Mouse (Mus musculus): ENCODE results near the gene Laptm5.

Gene Laptm5

DNA sequence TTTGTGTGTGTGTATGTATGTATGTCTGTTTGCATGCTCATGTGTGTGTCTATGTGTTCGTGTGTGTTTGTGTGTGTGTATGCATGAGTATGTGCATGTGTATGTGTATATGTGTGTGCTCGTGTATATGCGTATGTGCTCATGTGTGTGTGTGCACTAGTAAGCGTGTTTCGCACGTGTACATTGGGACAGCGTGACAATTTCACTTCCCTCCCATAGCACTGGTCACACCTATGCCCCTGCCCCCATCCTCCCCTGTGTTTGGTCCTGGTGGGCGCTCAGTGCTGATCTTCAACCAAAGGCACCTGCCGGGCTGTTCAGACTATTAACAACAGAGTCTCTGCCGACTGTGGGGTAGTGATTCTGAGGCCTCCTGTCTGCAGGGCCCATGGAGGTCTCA lies 4.8 kb upstream of the Laptm5 start:
- no peak for DNase-seq (ENCODE audit: low read depth, low spot score)
- Histone ChIP-seq H3K36me3 (ENCODE audit: control insufficient read depth, insufficient read depth, low read length, poor library complexity, severe bottlenecking) (no peaks in the 10 kb centered on the region), H3K27me3 (ENCODE audit: control insufficient read depth, insufficient read depth, low read length, poor library complexity, severe bottlenecking) (no peaks in the 10 kb centered on the region)

DNA sequence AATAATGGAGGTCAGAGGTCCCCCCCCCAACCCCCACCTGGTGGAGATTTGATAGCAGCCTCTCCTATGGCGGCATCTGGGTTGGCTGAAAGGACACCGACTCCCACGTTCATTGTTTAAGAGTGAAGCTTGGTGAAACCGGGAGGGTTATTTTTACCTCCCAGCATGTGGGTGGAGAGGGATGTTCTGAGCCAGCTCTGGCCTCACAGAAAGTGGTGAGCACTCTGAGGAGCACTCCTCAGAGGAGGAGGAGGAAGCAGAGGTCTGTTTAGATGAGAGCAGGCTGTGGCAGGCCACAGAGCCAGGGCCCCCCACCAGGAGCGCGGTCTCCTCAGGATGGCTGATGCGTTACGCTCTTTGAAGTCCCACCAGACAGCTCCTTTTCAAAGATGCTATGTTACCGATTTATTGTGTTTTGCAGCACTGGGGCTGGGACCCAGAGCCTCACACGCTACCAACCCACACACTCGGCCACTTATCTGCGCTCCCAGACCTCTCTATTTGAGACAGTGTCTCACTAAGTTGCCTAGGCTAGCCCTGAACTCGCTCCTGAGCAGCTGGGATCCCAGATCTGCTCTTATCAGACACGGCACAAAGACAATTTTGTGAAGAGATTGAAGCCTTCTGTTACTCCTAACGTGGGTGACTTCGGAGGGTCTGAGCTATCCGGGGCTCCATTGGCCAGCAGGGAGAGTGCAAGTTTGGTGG lies 3.6 kb upstream of the Laptm5 start:
- DNase-seq (ENCODE audit: low read depth, low spot score), result no peak
- Histone ChIP-seq H3K27me3 (ENCODE audit: control insufficient read depth, insufficient read depth, low read length, poor library complexity, severe bottlenecking) (no peaks in the 10 kb centered on the region), H3K36me3 (ENCODE audit: control insufficient read depth, insufficient read depth, low read length, poor library complexity, severe bottlenecking) (no peaks in the 10 kb centered on the region)

DNA sequence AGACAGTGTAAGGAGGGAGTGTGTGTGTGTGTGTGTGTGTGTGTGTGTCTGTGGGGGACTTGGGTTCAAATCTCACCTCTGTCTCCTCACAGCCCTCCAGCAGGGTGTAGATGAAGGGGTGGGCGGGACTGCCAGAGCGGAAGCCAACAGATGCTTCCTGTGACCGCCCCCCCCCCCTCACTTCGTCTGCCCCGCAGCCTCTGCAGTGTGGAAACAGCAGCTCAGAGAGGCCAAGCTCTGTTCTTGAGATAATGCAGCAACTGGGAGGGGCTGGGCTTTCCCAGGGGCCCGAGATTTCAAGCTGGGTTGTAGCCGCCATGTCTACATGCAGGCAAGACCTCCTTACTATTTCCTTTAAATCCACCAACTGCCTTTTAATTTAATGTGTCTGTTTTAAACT lies 2.3 kb upstream of the Laptm5 start:
- Histone ChIP-seq H3K27me3 (ENCODE audit: control insufficient read depth, insufficient read depth, low read length, poor library complexity, severe bottlenecking) (no peaks in the 10 kb centered on the region), H3K36me3 (ENCODE audit: control insufficient read depth, insufficient read depth, low read length, poor library complexity, severe bottlenecking) (peaks cover 2% of the 10 kb centered on the region; the same call in 1 of the 2 replicates)
- peak; percentile 76 for DNase-seq (ENCODE audit: low read depth, low spot score)

- no peak for DNase-seq (ENCODE audit: low read depth, low spot score)
- Histone ChIP-seq H3K36me3 (ENCODE audit: control insufficient read depth, insufficient read depth, low read length, poor library complexity, severe bottlenecking) (peaks cover 2% of the 10 kb centered on the region; the same call in 1 of the 2 replicates), H3K27me3 (ENCODE audit: control insufficient read depth, insufficient read depth, low read length, poor library complexity, severe bottlenecking) (no peaks in the 10 kb centered on the region)
Measured at GRCm38 (mm10) chr4:130912626-130913025, 299 bp upstream of the Laptm5 start.

DNA sequence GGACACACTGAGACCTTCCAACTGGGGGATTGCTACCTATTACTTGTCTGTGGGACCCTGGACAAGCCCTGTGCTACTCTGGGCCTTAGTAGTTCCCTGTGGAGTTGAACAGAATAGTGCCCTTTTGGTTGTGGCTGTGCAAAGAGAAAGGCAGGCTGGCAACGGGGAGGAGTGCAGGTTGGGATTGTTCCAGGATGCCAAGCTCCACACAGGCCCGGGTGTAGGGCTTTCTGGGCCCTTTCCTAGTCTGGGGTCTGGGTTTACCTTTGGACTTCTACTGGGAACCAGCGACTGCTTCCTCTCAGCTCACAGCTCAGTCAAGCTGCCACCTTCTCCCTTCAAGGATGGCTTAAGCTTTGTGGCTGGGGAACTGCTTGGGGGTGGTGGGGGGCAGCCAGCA lies 586 bp downstream of the Laptm5 start:
- H3K36me3 ChIP-seq (ENCODE audit: control insufficient read depth, insufficient read depth, low read length, poor library complexity, severe bottlenecking), result peaks cover 2% of the 10 kb centered on the region; the same call in 1 of the 2 replicates
- DNase-seq (ENCODE audit: low read depth, low spot score), result no peak
- H3K27me3 ChIP-seq (ENCODE audit: control insufficient read depth, insufficient read depth, low read length, poor library complexity, severe bottlenecking), result no peaks in the 10 kb centered on the region

- peak; percentile 89 for DNase-seq (ENCODE audit: low read depth, low spot score)
Measured at GRCm38 (mm10) chr4:130914011-130914410, 1.1 kb downstream of the Laptm5 start.

DNA sequence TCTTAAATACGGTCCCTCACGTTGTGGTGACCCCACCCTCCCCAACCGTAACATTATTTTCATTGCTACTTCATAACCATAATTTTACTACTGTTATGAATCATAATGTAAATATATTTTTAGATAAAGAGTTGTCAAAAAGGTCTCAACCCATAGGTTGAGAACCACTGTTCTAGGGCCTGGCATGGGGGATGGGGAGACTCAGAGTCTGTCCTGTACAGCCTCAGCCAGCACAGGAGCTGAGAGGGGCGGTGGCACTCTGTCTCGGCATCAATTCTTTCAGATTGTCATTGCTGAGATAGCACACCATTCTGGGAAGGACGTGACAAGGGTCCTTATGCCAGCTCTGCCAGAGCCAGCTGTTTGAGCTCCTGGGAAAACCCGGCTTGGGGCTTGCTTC lies 1.6 kb downstream of the Laptm5 start:
- DNase-seq (ENCODE audit: low read depth, low spot score), result peak; percentile 42

More at GRCm38 (mm10) chr4:130914011-130914410, 1.1 kb downstream of the Laptm5 start:
- Histone ChIP-seq H3K27me3 (ENCODE audit: control insufficient read depth, insufficient read depth, low read length, poor library complexity, severe bottlenecking) (no peaks in the 10 kb centered on the region), H3K36me3 (ENCODE audit: control insufficient read depth, insufficient read depth, low read length, poor library complexity, severe bottlenecking) (peaks cover 4% of the 10 kb centered on the region)

GRCm38 (mm10) chr4:130915006-130915667 lies 2.2 kb downstream of the Laptm5 start:
- DNase-seq (ENCODE audit: low read depth, low spot score), result no peak
- H3K36me3 ChIP-seq (ENCODE audit: control insufficient read depth, insufficient read depth, low read length, poor library complexity, severe bottlenecking), result peaks cover 4% of the 10 kb centered on the region
- H3K27me3 ChIP-seq (ENCODE audit: control insufficient read depth, insufficient read depth, low read length, poor library complexity, severe bottlenecking), result no peaks in the 10 kb centered on the region

More for the DNA sequence above, 1.6 kb downstream of the Laptm5 start:
- peaks cover 4% of the 10 kb centered on the region for H3K36me3 ChIP-seq (ENCODE audit: control insufficient read depth, insufficient read depth, low read length, poor library complexity, severe bottlenecking)
- H3K27me3 ChIP-seq (ENCODE audit: control insufficient read depth, insufficient read depth, low read length, poor library complexity, severe bottlenecking), result no peaks in the 10 kb centered on the region

GRCm38 (mm10) chr4:130915668-130916035 lies 2.7 kb downstream of the Laptm5 start:
- DNase-seq (ENCODE audit: low read depth, low spot score), result peak; percentile 93
- Histone ChIP-seq H3K27me3 (ENCODE audit: control insufficient read depth, insufficient read depth, low read length, poor library complexity, severe bottlenecking) (no peaks in the 10 kb centered on the region), H3K36me3 (ENCODE audit: control insufficient read depth, insufficient read depth, low read length, poor library complexity, severe bottlenecking) (peaks cover 4% of the 10 kb centered on the region)

- Histone ChIP-seq H3K27me3 (ENCODE audit: control insufficient read depth, insufficient read depth, low read length, poor library complexity, severe bottlenecking) (no peaks in the 10 kb centered on the region), H3K36me3 (ENCODE audit: control insufficient read depth, insufficient read depth, low read length, poor library complexity, severe bottlenecking) (peaks cover 4% of the 10 kb centered on the region)
- DNase-seq (ENCODE audit: low read depth, low spot score), result peak; percentile 60
Measured at GRCm38 (mm10) chr4:130916639-130917038, 3.7 kb downstream of the Laptm5 start.

GRCm38 (mm10) chr4:130917564-130917963 lies 4.6 kb downstream of the Laptm5 start:
- H3K36me3 ChIP-seq (ENCODE audit: control insufficient read depth, insufficient read depth, low read length, poor library complexity, severe bottlenecking), result peaks cover 6% of the 10 kb centered on the region
- no peaks in the 10 kb centered on the region for H3K27me3 ChIP-seq (ENCODE audit: control insufficient read depth, insufficient read depth, low read length, poor library complexity, severe bottlenecking)
- no peak for DNase-seq (ENCODE audit: low read depth, low spot score)

GRCm38 (mm10) chr4:130918805-130919749 lies 6.2 kb downstream of the Laptm5 start:
- Histone ChIP-seq H3K27me3 (ENCODE audit: control insufficient read depth, insufficient read depth, low read length, poor library complexity, severe bottlenecking) (no peaks in the 10 kb centered on the region), H3K36me3 (ENCODE audit: control insufficient read depth, insufficient read depth, low read length, poor library complexity, severe bottlenecking) (peaks cover 9% of the 10 kb centered on the region)
- peak; percentile 56 for DNase-seq (ENCODE audit: low read depth, low spot score)

DNA sequence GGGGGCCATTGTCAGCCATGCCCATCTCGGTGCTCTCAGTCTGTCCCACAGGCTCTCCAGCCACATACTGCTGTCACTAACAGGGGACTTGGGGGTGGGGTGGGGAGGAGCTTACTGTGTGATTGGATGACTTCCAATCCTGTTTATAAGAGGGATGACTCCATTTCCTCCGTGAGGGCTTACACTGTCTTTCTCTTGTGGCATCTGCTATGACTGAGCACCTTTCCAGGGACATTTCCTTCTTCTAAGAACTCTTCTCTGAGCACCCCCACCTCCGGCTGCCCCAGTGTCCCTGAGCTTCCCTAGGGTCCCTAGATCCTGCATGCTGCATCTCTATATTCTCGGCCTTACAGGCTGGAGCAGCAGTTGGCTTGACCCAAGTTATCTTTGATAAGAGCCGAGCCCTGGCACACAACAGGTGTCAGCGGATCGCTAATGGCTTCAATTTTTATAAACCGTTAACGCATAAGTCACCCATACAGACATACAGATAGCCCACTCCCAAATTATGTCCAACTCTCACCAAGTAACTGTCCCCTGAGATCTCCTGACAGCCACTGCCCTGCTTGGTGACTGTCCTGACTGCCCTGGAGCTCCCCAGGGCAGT lies 6.9 kb downstream of the Laptm5 start:
- Histone ChIP-seq H3K36me3 (ENCODE audit: control insufficient read depth, insufficient read depth, low read length, poor library complexity, severe bottlenecking) (peaks cover 9% of the 10 kb centered on the region), H3K27me3 (ENCODE audit: control insufficient read depth, insufficient read depth, low read length, poor library complexity, severe bottlenecking) (no peaks in the 10 kb centered on the region)
- no peak for DNase-seq (ENCODE audit: low read depth, low spot score)

GRCm38 (mm10) chr4:130920951-130921693 lies 8.2 kb downstream of the Laptm5 start:
- Histone ChIP-seq H3K36me3 (ENCODE audit: control insufficient read depth, insufficient read depth, low read length, poor library complexity, severe bottlenecking) (peaks cover 11% of the 10 kb centered on the region), H3K27me3 (ENCODE audit: control insufficient read depth, insufficient read depth, low read length, poor library complexity, severe bottlenecking) (no peaks in the 10 kb centered on the region)
- DNase-seq (ENCODE audit: low read depth, low spot score), result peak; percentile 82
